Mouse (Mus musculus): ENCODE results near the gene Enpep.

GRCm38 (mm10) chr3:129353901-129354300, 21.4 kb upstream of the Enpep start:
- TF ChIP-seq CTCF (IDR thresholded peaks at IDR 0.05; ENCODE audit: low read depth, low read length) (no peak), POLR2A (IDR thresholded peaks at IDR 0.05; ENCODE audit: borderline replicate concordance, low read depth, low read length) (no peak)
